Mouse (Mus musculus) neutrophil, adult 5-6 weeks (primary cell): ENCODE measurements around the gene Arhgef1. TPM values are rescaled to one million over a fixed set of nuclear protein-coding genes. Genes with fewer than 3 reads are reported as not detected.
"Not testable (repeated sequence)": the region's sequence is repeated elsewhere in the genome, so short reads cannot be mapped to it uniquely, and the experiment has no call there.

Experiments used
- ATAC-seq: fragments of 151-379, 151-347 bp; 2 replicates; pipeline ENCODE4 v1.8.0; 2017; ENCODE audit warnings: mild to moderate bottlenecking, moderate TSS enrichment; ENCODE audit not compliant: insufficient number of reproducible peaks, poor library complexity, low FRiP score, severe bottlenecking; ENCODE audit errors: extremely low read depth
- total RNA-seq: library from RNA; stranded (forward); fragments of 200-1000 nt; gene quantifications from 2 replicates; pipeline ENCODE4 v1.2.3, GENCODE M21; 2017

The Arhgef1 gene
- total RNA-seq, 1 experiment from 2014 or later, result 474 TPM

- no peak for ATAC-seq
Observed at GRCm38 (mm10) chr7:24887096-24887495, 15.6 kb upstream of the Arhgef1 start.

GRCm38 (mm10) chr7:24889431-24890220, 13.1 kb upstream of the Arhgef1 start:
- ATAC-seq, result no peak

- ATAC-seq, result peak; percentile 88
Observed at GRCm38 (mm10) chr7:24890281-24891216, 12.2 kb upstream of the Arhgef1 start.

GRCm38 (mm10) chr7:24891241-24892124, 11.2 kb upstream of the Arhgef1 start:
- ATAC-seq, result no peak

GRCm38 (mm10) chr7:24892125-24892583, 10.6 kb upstream of the Arhgef1 start:
- no peak for ATAC-seq

GRCm38 (mm10) chr7:24895749-24896148, 7.0 kb upstream of the Arhgef1 start:
- ATAC-seq, result not testable (repeated sequence)

- ATAC-seq, result no peak
Observed at GRCm38 (mm10) chr7:24896269-24896668, 6.4 kb upstream of the Arhgef1 start.

GRCm38 (mm10) chr7:24897224-24897623, 5.5 kb upstream of the Arhgef1 start, which contains the start of gene Cd79a:
Gene Cd79a, plus strand, starts transcription at chr7:24897381.
- ATAC-seq, result peak; percentile 88

- no peak for ATAC-seq
Observed at GRCm38 (mm10) chr7:24897959-24898358, 4.8 kb upstream of the Arhgef1 start.

- ATAC-seq, result no peak
Observed at GRCm38 (mm10) chr7:24901114-24901513, 1.6 kb upstream of the Arhgef1 start.

- no peak for ATAC-seq
Observed at GRCm38 (mm10) chr7:24901842-24902241, 870 bp upstream of the Arhgef1 start.

GRCm38 (mm10) chr7:24902264-24902629, 465 bp upstream of the Arhgef1 start:
- no peak for ATAC-seq

- ATAC-seq, result no peak
Observed at GRCm38 (mm10) chr7:24903444-24903825, 723 bp downstream of the Arhgef1 start.

GRCm38 (mm10) chr7:24904070-24904483, 1.4 kb downstream of the Arhgef1 start:
- ATAC-seq, result peak; percentile 77

GRCm38 (mm10) chr7:24904936-24905335, 2.2 kb downstream of the Arhgef1 start:
- ATAC-seq, result peak; percentile 36

- ATAC-seq, result no peak
Observed at GRCm38 (mm10) chr7:24906551-24906950, 3.8 kb downstream of the Arhgef1 start.

- peak; percentile 17; the same call in 1 of the 2 replicates for ATAC-seq
Observed at GRCm38 (mm10) chr7:24907211-24907748, 4.6 kb downstream of the Arhgef1 start.

GRCm38 (mm10) chr7:24912480-24912879, 9.8 kb downstream of the Arhgef1 start:
- no peak for ATAC-seq
